Mouse (Mus musculus) liver, postnatal 0 days (tissue): Measurements from ENCODE around the gene Med12l.

Source experiments
- CTCF ChIP-seq: sonication (generic); IDR thresholded peaks from 2 replicates; pipeline ENCODE4 v1.5.1; 2016; ENCODE audit warnings: antibody characterized with exemption, low read depth
- EP300 ChIP-seq: IDR thresholded peaks from 2 replicates; pipeline ENCODE4 v1.6.1; 2016; ENCODE audit warnings: antibody characterized with exemption, low read depth, mild to moderate bottlenecking

DNA sequence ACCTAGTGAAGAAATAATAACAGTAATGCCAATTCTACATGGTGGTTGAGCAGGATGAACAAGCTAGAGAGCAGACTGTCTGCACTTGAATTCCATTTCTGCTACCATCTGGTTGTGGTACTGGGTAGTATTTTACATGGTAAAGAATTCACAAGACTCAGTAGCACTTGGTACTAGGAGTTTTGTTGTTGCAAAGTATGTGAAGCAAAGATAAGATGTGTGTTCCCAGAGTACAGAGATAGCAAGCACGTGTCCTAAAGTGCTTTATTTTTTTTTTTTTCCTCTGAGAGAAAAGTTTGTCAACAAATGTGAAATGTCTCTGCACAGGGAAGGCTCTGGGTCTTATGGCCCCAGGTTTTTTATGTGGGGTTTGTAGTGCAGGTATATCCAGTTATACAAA is 28.2 kb upstream of the Med12l start:
- TF ChIP-seq CTCF = no peak
- no peak for TF ChIP-seq EP300
